Mouse (Mus musculus) frontal cortex, postnatal 25 days (tissue): ENCODE data around the gene Il10rb.
A peak's percentile ranks its signal among the peaks of the same experiment; 100 is the strongest.

ENCODE experiments used
- DNase-seq, 2 experiments: peaks; one replicate each; pipeline ENCODE4 v3.0.0; 2022; ENCODE audit warnings: low spot score in 2 of 2

Il10rb gene

GRCm38 (mm10) chr16:91405640-91406584, at the start of gene Il10rb:
Il10rb (plus strand) TSS chr16:91406164.
- peak; percentile 12 to 18 for DNase-seq

- no peak for DNase-seq
Measured at GRCm38 (mm10) chr16:91356760-91357525, 49.0 kb upstream of the Il10rb start.

GRCm38 (mm10) chr16:91357526-91357900, 48.5 kb upstream of the Il10rb start:
- DNase-seq, result no peak

- no peak for DNase-seq
Measured at GRCm38 (mm10) chr16:91358555-91358954, 47.4 kb upstream of the Il10rb start.

GRCm38 (mm10) chr16:91359531-91359930, 46.4 kb upstream of the Il10rb start:
- no peak for DNase-seq

- no peak for DNase-seq
Measured at GRCm38 (mm10) chr16:91360162-91360561, 45.8 kb upstream of the Il10rb start.

GRCm38 (mm10) chr16:91362006-91362405, 44.0 kb upstream of the Il10rb start:
- no peak for DNase-seq

GRCm38 (mm10) chr16:91362616-91363272, 43.2 kb upstream of the Il10rb start:
- DNase-seq, result no peak

- DNase-seq, result no peak
Measured at GRCm38 (mm10) chr16:91363483-91363882, 42.5 kb upstream of the Il10rb start.

GRCm38 (mm10) chr16:91366567-91366966, 39.4 kb upstream of the Il10rb start:
- DNase-seq, result no peak

GRCm38 (mm10) chr16:91367066-91367465, 38.9 kb upstream of the Il10rb start:
- DNase-seq, result no peak

- peak; percentile 53 to 55 for DNase-seq
Measured at GRCm38 (mm10) chr16:91372577-91373472, 33.1 kb upstream of the Il10rb start, which contains the start of gene Ifnar2. Ifnar2 (plus strand) TSS chr16:91372783.

GRCm38 (mm10) chr16:91373473-91374252, 32.3 kb upstream of the Il10rb start:
- no peak for DNase-seq

GRCm38 (mm10) chr16:91374253-91374634, 31.7 kb upstream of the Il10rb start:
- DNase-seq, result no peak

- DNase-seq, result no peak
Measured at GRCm38 (mm10) chr16:91376701-91377100, 29.3 kb upstream of the Il10rb start.

- DNase-seq, result no peak
Measured at GRCm38 (mm10) chr16:91378431-91378986, 27.5 kb upstream of the Il10rb start.

GRCm38 (mm10) chr16:91378991-91379390, 27.0 kb upstream of the Il10rb start:
- DNase-seq, result no peak

GRCm38 (mm10) chr16:91379412-91379811, 26.6 kb upstream of the Il10rb start:
- no peak for DNase-seq

- no peak for DNase-seq
Measured at GRCm38 (mm10) chr16:91380151-91380550, 25.8 kb upstream of the Il10rb start.

- no peak for DNase-seq
Measured at GRCm38 (mm10) chr16:91381606-91382005, 24.4 kb upstream of the Il10rb start.
